Mouse (Mus musculus) MEL (cell line): ENCODE data around the gene Mylk4. TPM values are rescaled to one million over a fixed set of nuclear protein-coding genes. Genes with fewer than 3 reads are reported as not detected.

Experiments used
- DNase-seq: peaks from one replicate; pipeline ENCODE4 v3.0.0; 2011; ENCODE audit warnings: low read depth, low spot score
- H3K27ac ChIP-seq: 2 replicates; pipeline ENCODE4 v1.5.1; 2012; ENCODE audit warnings: low read depth, mild to moderate bottlenecking, control low read depth, low read length, moderate library complexity; ENCODE audit not compliant: control insufficient read depth
- H3K27me3 ChIP-seq, 2 experiments: fragments of 150-350 bp in 1 of 2; sonication (generic) in 1 of 2; 2 replicates each; pipeline ENCODE4 v1.6.1; 2012; ENCODE audit warnings: low read length in 2 of 2, mild to moderate bottlenecking in 2 of 2, improper control_type of control experiment in 1 of 2, moderate library complexity in 1 of 2; ENCODE audit not compliant: insufficient read depth in 2 of 2, control insufficient read depth in 1 of 2
- H3K36me3 ChIP-seq, 2 experiments: 2 replicates each; pipeline ENCODE4 v1.6.1; 2012 to 2014; ENCODE audit warnings: low read length in 2 of 2, improper control_type of control experiment in 1 of 2, inconsistent platforms in 1 of 2, mild to moderate bottlenecking in 1 of 2; ENCODE audit not compliant: insufficient read depth in 2 of 2, control insufficient read depth in 1 of 2
- H3K4me1 ChIP-seq, 2 experiments: fragments of 150-350 bp in 1 of 2; sonication (generic) in 1 of 2; 2 replicates each; pipeline ENCODE4 v1.6.1; 2012; ENCODE audit warnings: low read length in 2 of 2, improper control_type of control experiment in 1 of 2, mild to moderate bottlenecking in 1 of 2; ENCODE audit not compliant: insufficient read depth in 2 of 2, control insufficient read depth in 1 of 2
- H3K4me3 ChIP-seq, 2 experiments: fragments of 150-350 bp in 1 of 2; sonication (generic) in 1 of 2; 2 replicates each; pipeline ENCODE4 v1.5.1; 2012; ENCODE audit warnings: low read depth in 2 of 2, low read length in 2 of 2, mild to moderate bottlenecking in 2 of 2, moderate library complexity in 2 of 2, control low read depth in 1 of 2, improper control_type of control experiment in 1 of 2; ENCODE audit not compliant: control insufficient read depth in 1 of 2, insufficient read depth in 1 of 2
- H3K79me2 ChIP-seq: 2 replicates; pipeline ENCODE4 v1.6.1; 2012; ENCODE audit warnings: mild to moderate bottlenecking, low read length, moderate library complexity; ENCODE audit not compliant: control insufficient read depth, poor library complexity, insufficient read depth
- H3K9ac ChIP-seq: 2 replicates; pipeline ENCODE4 v1.6.1; 2012; ENCODE audit warnings: low read depth, mild to moderate bottlenecking, control low read depth, low read length, moderate library complexity; ENCODE audit not compliant: control insufficient read depth, poor library complexity, severe bottlenecking
- H3K9me3 ChIP-seq: fragments of 150-350 bp; sonication (generic); replicated peaks from 2 replicates; pipeline ENCODE4 v1.6.1; 2012; ENCODE audit warnings: mild to moderate bottlenecking, low read length, improper control_type of control experiment, moderate library complexity; ENCODE audit not compliant: insufficient read depth
- BHLHE40 ChIP-seq: IDR thresholded peaks from 2 replicates; pipeline ENCODE4 v1.6.1; 2012; ENCODE audit warnings: low read depth, mild to moderate bottlenecking, inconsistent platforms, low read length, improper control_type of control experiment, borderline replicate concordance
- CTCF ChIP-seq, 3 experiments: IDR thresholded peaks in 2 of 3; conservative IDR thresholded peaks in 1 of 3; 2 replicates each; pipeline ENCODE4 v1.5.1; 2011 to 2012; ENCODE audit warnings: low read length in 3 of 3, low read depth in 2 of 3, mild to moderate bottlenecking in 2 of 3, improper control_type of control experiment in 1 of 3, inconsistent platforms in 1 of 3, mixed read lengths in 1 of 3, moderate library complexity in 1 of 3; ENCODE audit not compliant: control insufficient read depth in 1 of 3, insufficient read depth in 1 of 3, poor library complexity in 1 of 3, severe bottlenecking in 1 of 3
- ELF1 ChIP-seq: IDR thresholded peaks from 2 replicates; pipeline ENCODE4 v1.6.1; 2014; ENCODE audit warnings: low read depth, mild to moderate bottlenecking, inconsistent platforms, low read length, improper control_type of control experiment, moderate library complexity
- EP300 ChIP-seq, 2 experiments: IDR thresholded peaks; 2 replicates each; pipeline ENCODE4 v1.6.1; 2011; ENCODE audit warnings: improper control_type of control experiment in 2 of 2, low read length in 2 of 2, low read depth in 1 of 2, mild to moderate bottlenecking in 1 of 2
- GATA1 ChIP-seq: IDR thresholded peaks from 2 replicates; pipeline ENCODE4 v1.6.1; 2011; ENCODE audit warnings: low read depth, low read length, improper control_type of control experiment
- MAFK ChIP-seq: IDR thresholded peaks from 2 replicates; pipeline ENCODE4 v1.6.1; 2011; ENCODE audit warnings: low read depth, mild to moderate bottlenecking, low read length, improper control_type of control experiment, borderline replicate concordance
- MAZ ChIP-seq: IDR thresholded peaks from 2 replicates; pipeline ENCODE4 v1.6.1; 2012; ENCODE audit warnings: low read depth, mild to moderate bottlenecking, inconsistent platforms, low read length, improper control_type of control experiment
- MYB ChIP-seq: IDR thresholded peaks from 2 replicates; pipeline ENCODE4 v1.6.1; 2011; ENCODE audit warnings: mild to moderate bottlenecking, low read depth, low read length, improper control_type of control experiment
- SIN3A ChIP-seq: IDR thresholded peaks from 2 replicates; pipeline ENCODE4 v1.6.1; 2012; ENCODE audit warnings: low read length, improper control_type of control experiment, inconsistent platforms
- TAL1 ChIP-seq: IDR thresholded peaks from 2 replicates; pipeline ENCODE4 v1.6.1; 2012; ENCODE audit warnings: mild to moderate bottlenecking, inconsistent platforms, low read length, moderate library complexity, mixed read lengths
- TBP ChIP-seq: IDR thresholded peaks from 2 replicates; pipeline ENCODE4 v1.8.0; 2011; ENCODE audit warnings: low read depth, low read length, improper control_type of control experiment
- TCF12 ChIP-seq: IDR thresholded peaks from 2 replicates; pipeline ENCODE4 v1.6.1; 2014; ENCODE audit warnings: low read depth, mild to moderate bottlenecking, inconsistent platforms, low read length, improper control_type of control experiment, moderate library complexity
- UBTF ChIP-seq: IDR thresholded peaks from 2 replicates; pipeline ENCODE4 v1.6.1; 2012; ENCODE audit warnings: low read depth, mild to moderate bottlenecking, inconsistent platforms, low read length, improper control_type of control experiment, moderate library complexity, borderline replicate concordance; ENCODE audit not compliant: insufficient read depth
- USF2 ChIP-seq, 2 experiments: IDR thresholded peaks; 2 replicates each; pipeline ENCODE4 v1.6.1; 2011 to 2012; ENCODE audit warnings: improper control_type of control experiment in 2 of 2, low read length in 2 of 2, borderline replicate concordance in 1 of 2, inconsistent platforms in 1 of 2, low read depth in 1 of 2, mild to moderate bottlenecking in 1 of 2; ENCODE audit not compliant: insufficient read depth in 1 of 2
- ZC3H11A ChIP-seq: IDR thresholded peaks from 2 replicates; pipeline ENCODE4 v1.6.1; 2012; ENCODE audit warnings: low read depth, mild to moderate bottlenecking, inconsistent platforms, low read length, improper control_type of control experiment
- polyA plus RNA-seq, 2 experiments: library from polyadenylated mRNA; stranded (reverse) in 1 of 2; unstranded in 1 of 2; fragments of >175 nt in 1 of 2; fragments of >200 nt in 1 of 2; gene quantifications; 2 replicates each; pipeline versions ENCODE4 v1.2.1 to v1.2.4; 2012; ENCODE audit warnings: low replicate concordance in 2 of 2, low read depth in 1 of 2; ENCODE audit not compliant: insufficient read length in 2 of 2, insufficient read depth in 1 of 2, missing spikeins in 1 of 2
- total RNA-seq: library from RNA; depleted of rRNA; stranded (reverse); fragments of 300-350 nt; gene quantifications from 2 replicates; pipeline ENCODE4 v1.2.3, GENCODE M21; 2012

The Mylk4 gene
- total and polyA plus RNA-seq, 3 experiments: not detected

- Histone ChIP-seq H3K4me3 (no peak overlapping the region), H3K9me3 (no peaks in the 10 kb centered on the region), H3K9ac (no peak overlapping the region)
- no peak for DNase-seq
- TF ChIP-seq USF2 (IDR thresholded peaks at IDR 0.05; ENCODE audit: borderline replicate concordance in 1 of 2, insufficient read depth in 1 of 2, low read depth in 1 of 2, low read length in 2 of 2): no peak
- no peak for TF ChIP-seq MAZ
- TF ChIP-seq CTCF (IDR thresholded peaks at IDR 0.05 in 2 of 3, conservative IDR thresholded peaks at IDR 0.05 in 1 of 3; ENCODE audit: control insufficient read depth in 1 of 3, insufficient read depth in 1 of 3, low read depth in 2 of 3, low read length in 3 of 3, poor library complexity in 1 of 3, severe bottlenecking in 1 of 3): no peak
- TF ChIP-seq GATA1: no peak
- no peak for TF ChIP-seq BHLHE40
- TF ChIP-seq TCF12: no peak
- TF ChIP-seq ZC3H11A: no peak
- TF ChIP-seq, all 39 proteins: peak for 0
- Histone ChIP-seq H3K27ac (no peak overlapping the region), H3K79me2 (no peaks in the 10 kb centered on the region), H3K4me1 (no peaks in the 10 kb centered on the region), H3K36me3 (no peaks in the 10 kb centered on the region), H3K27me3 (peaks cover 0 to 2% of the 10 kb centered on the region in 2 experiments; a peak in 1 of 4 replicates)
Measured at GRCm38 (mm10) chr13:32670782-32671181, 113.0 kb downstream of the Mylk4 start.

GRCm38 (mm10) chr13:32668296-32668695, 115.5 kb downstream of the Mylk4 start:
- H3K27me3 ChIP-seq: 0 out of 4 replicates have a peak, but pooled peaks cover 0 to 2% of the 10 kb centered on the region in 2 experiments
- H3K79me2 ChIP-seq: no peaks in the 10 kb centered on the region
- H3K4me1 ChIP-seq: no peaks in the 10 kb centered on the region
- no peak for TF ChIP-seq MAFK
- no peak for TF ChIP-seq USF2 (IDR thresholded peaks at IDR 0.05; ENCODE audit: borderline replicate concordance in 1 of 2, insufficient read depth in 1 of 2, low read depth in 1 of 2, low read length in 2 of 2)
- TF ChIP-seq CTCF (IDR thresholded peaks at IDR 0.05 in 2 of 3, conservative IDR thresholded peaks at IDR 0.05 in 1 of 3; ENCODE audit: control insufficient read depth in 1 of 3, insufficient read depth in 1 of 3, low read depth in 2 of 3, low read length in 3 of 3, poor library complexity in 1 of 3, severe bottlenecking in 1 of 3): no peak
- TF ChIP-seq TAL1: no peak
- TF ChIP-seq UBTF: no peak
- TF ChIP-seq SIN3A: no peak
- no peak for TF ChIP-seq MAZ
- no peak for TF ChIP-seq TBP
- TF ChIP-seq EP300 (IDR thresholded peaks at IDR 0.05; ENCODE audit: low read depth in 1 of 2, low read length in 2 of 2): no peak
- no peak for TF ChIP-seq ELF1
- TF ChIP-seq MYB: no peak
- TF ChIP-seq, all 39 proteins: peak for 0
- Histone ChIP-seq H3K27ac (no peak overlapping the region), H3K36me3 (no peaks in the 10 kb centered on the region), H3K4me3 (no peak overlapping the region), H3K9ac (no peak overlapping the region), H3K9me3 (no peaks in the 10 kb centered on the region)
- DNase-seq: no peak
